Comparison of ENCODE assay signal across 28 mouse cellular contexts in the genomic region with DNA sequence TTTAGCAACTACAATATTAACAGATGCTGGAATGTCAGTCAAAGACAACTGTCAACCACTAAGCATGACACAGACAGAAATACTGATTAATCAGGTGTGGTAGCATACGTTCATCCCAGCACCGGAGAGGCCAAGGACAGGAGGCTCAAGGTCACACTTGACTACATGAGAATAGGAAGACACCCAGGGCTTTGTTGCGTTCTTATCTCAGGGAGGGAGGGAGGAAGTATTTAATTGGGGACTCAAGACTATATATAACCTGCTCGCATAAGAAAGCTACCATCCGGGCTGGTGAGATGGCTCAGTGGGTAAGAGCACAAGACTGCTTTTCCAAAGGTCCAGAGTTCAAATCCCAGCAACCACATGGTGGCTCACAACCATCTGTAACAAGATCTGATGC.
"Had no signal": no experiment of that assay in that cellular context is flagged by ENCODE, and none has a peak within 500 bp of the region (broad histone marks: within the 10 kb centered on the region; RNA-seq: fewer than 3 reads in every experiment).

No protein-coding gene starts in this region.

- DNase-seq: gastrocnemius, adult 2 months; gastrocnemius, postnatal 10 days; gastrocnemius, postnatal 25 days; heart, adult 18-20 months; heart, postnatal 14 days; heart, postnatal 4 days; kidney, adult 18-20 months; kidney, adult 8-10 months; kidney, postnatal 10 days; kidney, postnatal 36 days; liver; liver, embryonic 13.5 days had no signal

- ATAC-seq: hindbrain, embryonic 16.5 days; inflammation-experienced regulatory T-cells, adult 6 months; intestine, embryonic 15.5 days; intestine, postnatal 0 days had no signal

- H3K9me3 ChIP-seq: heart, embryonic 10.5 days; heart, embryonic 13.5 days; heart, embryonic 15.5 days; hindbrain, embryonic 10.5 days; hindbrain, embryonic 12.5 days; intestine, embryonic 15.5 days; limb, embryonic 10.5 days; limb, embryonic 12.5 days; liver, embryonic 13.5 days; liver, embryonic 15.5 days had no signal

- H3K4me3 ChIP-seq: gastrocnemius, adult 2 months; heart, embryonic 10.5 days; heart, embryonic 13.5 days; heart, embryonic 15.5 days; hindbrain, embryonic 10.5 days; hindbrain, embryonic 12.5 days; intestine, embryonic 15.5 days; layer of hippocampus, adult 2 months; left cerebral cortex, adult 2 months; limb, embryonic 10.5 days; limb, embryonic 12.5 days; liver, embryonic 13.5 days; liver, embryonic 15.5 days had no signal

- H3K27ac ChIP-seq: gastrocnemius, adult 2 months; heart, embryonic 10.5 days; heart, embryonic 13.5 days; heart, embryonic 15.5 days; hindbrain, embryonic 10.5 days; hindbrain, embryonic 12.5 days; hindbrain, embryonic 14.5 days; intestine, embryonic 15.5 days; layer of hippocampus, adult 2 months; left cerebral cortex, adult 2 months; limb, embryonic 10.5 days; limb, embryonic 12.5 days; liver, embryonic 13.5 days; liver, embryonic 15.5 days had no signal

- H3K9ac ChIP-seq: heart, embryonic 13.5 days; heart, embryonic 15.5 days; hindbrain, embryonic 12.5 days; hindbrain, embryonic 14.5 days; intestine, embryonic 15.5 days; limb, embryonic 12.5 days; liver, embryonic 13.5 days; liver, embryonic 15.5 days had no signal

- H3K4me2 ChIP-seq: heart, embryonic 13.5 days; heart, embryonic 15.5 days; hindbrain, embryonic 12.5 days; hindbrain, embryonic 14.5 days; intestine, embryonic 15.5 days; limb, embryonic 12.5 days; liver, embryonic 11.5 days; liver, embryonic 13.5 days; liver, embryonic 15.5 days had no signal

- H3K27me3 ChIP-seq: heart, embryonic 13.5 days; heart, embryonic 15.5 days; hindbrain, embryonic 12.5 days; intestine, embryonic 15.5 days; limb, embryonic 12.5 days; liver, embryonic 13.5 days; liver, embryonic 15.5 days had no signal

- H3K4me1 ChIP-seq: heart, embryonic 10.5 days; heart, embryonic 15.5 days; hindbrain, embryonic 10.5 days; hindbrain, embryonic 12.5 days; intestine, embryonic 15.5 days; limb, embryonic 10.5 days; limb, embryonic 12.5 days; liver, embryonic 13.5 days; liver, embryonic 15.5 days had no signal
